Mouse (Mus musculus) kidney, postnatal 36 days (tissue): ENCODE measurements at regions not wholly inside any gene's neighbourhood (a gene's known extent, or its start where the extent isn't known, plus 50 kb on each side); places are given as distances from the start of the nearest gene placed in this dataset.

ENCODE experiments used
- DNase-seq, 2 experiments: peaks; one replicate each; pipeline ENCODE4 v3.0.0; 2021 to 2022; ENCODE audit warnings: mixed read lengths in 2 of 2

DNA sequence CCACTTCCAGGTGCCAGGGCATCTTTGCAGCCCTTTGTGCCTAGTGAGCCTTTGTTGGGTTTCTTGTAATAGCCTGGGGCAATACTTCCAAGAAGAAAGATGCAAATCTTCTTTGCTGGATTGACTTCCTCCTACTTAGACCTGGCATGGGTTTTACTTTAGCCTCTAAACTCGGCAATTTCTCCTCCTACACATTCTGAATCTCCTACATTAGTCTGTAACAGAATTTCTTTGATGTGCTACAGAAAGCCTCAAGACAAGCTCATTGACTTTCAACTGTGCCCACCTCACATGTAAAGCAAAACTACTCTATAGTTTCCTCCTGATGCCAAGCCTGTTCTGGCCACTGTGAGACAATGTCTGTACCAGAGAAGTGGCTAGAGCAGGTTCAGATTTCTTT, 92.9 kb downstream of the 9230113P08Rik start:
- no peak for DNase-seq

DNA sequence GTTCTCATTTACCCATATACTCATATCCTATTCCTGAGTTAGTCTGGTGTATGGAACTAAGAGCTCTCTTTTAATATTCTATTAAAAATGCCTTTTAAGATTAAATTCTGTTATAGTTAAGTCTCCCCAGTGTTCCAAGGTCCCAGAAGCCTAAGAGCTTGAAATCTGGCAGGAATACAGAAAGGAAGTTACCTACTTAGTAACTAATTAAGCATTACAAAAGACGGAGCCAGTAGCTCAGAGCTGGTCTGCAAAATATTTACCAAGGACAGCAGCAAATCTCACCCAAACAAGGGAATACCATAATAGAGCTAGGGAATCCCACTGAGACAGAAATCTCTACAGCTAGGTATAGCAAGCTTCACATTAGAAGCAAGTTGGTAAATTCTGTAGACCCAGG, 98.6 kb downstream of the 9230113P08Rik start:
- peak in 1 of 2 experiments; percentile 4 for DNase-seq
